Mouse (Mus musculus) heart, adult 2 months (tissue): ENCODE data around the gene Phf7.

Experiments used
- CTCF ChIP-seq: fragments of 200-600 bp; IDR thresholded peaks from 2 replicates; pipeline ENCODE4 v1.8.1; 2022; ENCODE audit warnings: antibody characterized with exemption, mild to moderate bottlenecking, moderate library complexity
- EP300 ChIP-seq: fragments of 200-500 bp; IDR thresholded peaks from 2 replicates; pipeline ENCODE4 v1.6.1; 2011; ENCODE audit warnings: low read depth, low read length, control low read depth; ENCODE audit not compliant: insufficient read depth
- POLR2A ChIP-seq: fragments of 200-500 bp; IDR thresholded peaks from 2 replicates; pipeline ENCODE4 v1.6.1; 2011; ENCODE audit warnings: mild to moderate bottlenecking, low read depth, low read length, control low read depth; ENCODE audit not compliant: insufficient read depth

- peak; percentile 92 for TF ChIP-seq POLR2A
- 0 out of 2 replicates have a peak, but pooled peaks have one; percentile 2 for TF ChIP-seq CTCF
- TF ChIP-seq EP300, result no peak
Observed at GRCm38 (mm10) chr14:31206472-31206981, 44.6 kb downstream of the Phf7 start.
